Mouse (Mus musculus) erythroblast, adult 5-6 weeks (primary cell): ENCODE results near the gene Rbms3. TPM values are rescaled to one million over a fixed set of nuclear protein-coding genes. Genes with fewer than 3 reads are reported as not detected.

ENCODE experiments used
- ATAC-seq: replicated peaks from 2 replicates; pipeline ENCODE4 v1.8.0; 2016; ENCODE audit warnings: moderate number of reproducible peaks, mild to moderate bottlenecking, moderate TSS enrichment, inconsistent platforms; ENCODE audit not compliant: poor library complexity, low FRiP score, severe bottlenecking
- total RNA-seq, 2 experiments: library from RNA; stranded (forward) in 1 of 2; stranded (reverse) in 1 of 2; fragments of 150-400 nt in 1 of 2; fragments of 200-764, 138-1000 nt in 1 of 2; gene quantifications; 2 replicates each; pipeline versions ENCODE4 v1.2.3 to v1.2.4; 2015 to 2017; ENCODE audit warnings: low replicate concordance in 2 of 2

Rbms3 gene
- total RNA-seq, 2 experiments from 2014 or later = not detected

GRCm38 (mm10) chr9:117380076-117380475 is 249.6 kb downstream of the Rbms3 start:
- no peak for ATAC-seq

- ATAC-seq = no peak
These were observed 250.2 kb downstream of the Rbms3 start for GRCm38 (mm10) chr9:117379448-117379983.

GRCm38 (mm10) chr9:117378131-117378890 is 251.4 kb downstream of the Rbms3 start:
- no peak for ATAC-seq

- ATAC-seq = no peak
These were observed 253.9 kb downstream of the Rbms3 start for GRCm38 (mm10) chr9:117375776-117376175.

GRCm38 (mm10) chr9:117373164-117373741 is 256.5 kb downstream of the Rbms3 start:
- ATAC-seq = no peak

- no peak for ATAC-seq
These were observed 257.7 kb downstream of the Rbms3 start for GRCm38 (mm10) chr9:117371980-117372379.

- no peak for ATAC-seq
These were observed 259.6 kb downstream of the Rbms3 start for GRCm38 (mm10) chr9:117370086-117370485.

- no peak for ATAC-seq
These were observed 261.7 kb downstream of the Rbms3 start for GRCm38 (mm10) chr9:117368016-117368415.

GRCm38 (mm10) chr9:117364610-117365009 is 265.1 kb downstream of the Rbms3 start:
- ATAC-seq = no peak

- ATAC-seq = no peak
These were observed 268.3 kb downstream of the Rbms3 start for GRCm38 (mm10) chr9:117361431-117361830.

- ATAC-seq = no peak
These were observed 272.8 kb downstream of the Rbms3 start for GRCm38 (mm10) chr9:117356764-117357442.

GRCm38 (mm10) chr9:117355501-117355900 is 274.2 kb downstream of the Rbms3 start:
- ATAC-seq = no peak

- no peak for ATAC-seq
These were observed 287.4 kb downstream of the Rbms3 start for GRCm38 (mm10) chr9:117342336-117342735.

- ATAC-seq = no peak
These were observed 299.0 kb downstream of the Rbms3 start for GRCm38 (mm10) chr9:117330681-117331080.

GRCm38 (mm10) chr9:117319271-117319670 is 310.4 kb downstream of the Rbms3 start:
- ATAC-seq = no peak

GRCm38 (mm10) chr9:117318461-117318860 is 311.3 kb downstream of the Rbms3 start:
- no peak for ATAC-seq

- ATAC-seq = no peak
These were observed 312.5 kb downstream of the Rbms3 start for GRCm38 (mm10) chr9:117317251-117317650.

- ATAC-seq = no peak
These were observed 316.1 kb downstream of the Rbms3 start for GRCm38 (mm10) chr9:117313642-117314041.

GRCm38 (mm10) chr9:117309809-117310208 is 319.9 kb downstream of the Rbms3 start:
- no peak for ATAC-seq

- no peak for ATAC-seq
These were observed 330.7 kb downstream of the Rbms3 start for GRCm38 (mm10) chr9:117298991-117299390.
